Mouse (Mus musculus) myocyte (in vitro differentiated cells): ENCODE measurements at regions not wholly inside any gene's neighbourhood (a gene's known extent, or its start where the extent isn't known, plus 50 kb on each side); places are given as distances from the start of the nearest gene placed in this dataset.

Experiments used
- H3K27me3 ChIP-seq: one replicate; pipeline ENCODE4 v1.6.1; 2011; ENCODE audit not compliant: control insufficient read depth, insufficient read depth, insufficient read length
- H3K36me3 ChIP-seq: one replicate; pipeline ENCODE4 v1.6.1; 2011; ENCODE audit not compliant: control insufficient read depth, insufficient read depth
- H3K4me2 ChIP-seq: one replicate; pipeline ENCODE4 v1.6.1; 2011; ENCODE audit warnings: low read depth, control low read depth
- H3K4me3 ChIP-seq: one replicate; pipeline ENCODE4 v1.5.1; 2011; ENCODE audit warnings: mild to moderate bottlenecking, control low read depth, moderate library complexity
- H3K79me2 ChIP-seq: one replicate; pipeline ENCODE4 v1.6.1; 2011; ENCODE audit not compliant: control insufficient read depth, insufficient read depth
- H3ac ChIP-seq: one replicate; pipeline ENCODE4 v1.6.1; 2011; ENCODE audit not compliant: control insufficient read depth, insufficient read length
- CEBPB ChIP-seq: IDR thresholded peaks from 2 replicates; pipeline ENCODE4 v1.6.1; 2011; ENCODE audit warnings: mild to moderate bottlenecking, moderate library complexity; ENCODE audit not compliant: poor library complexity, insufficient read depth, severe bottlenecking
- E2F4 ChIP-seq: IDR thresholded peaks from one replicate; pipeline ENCODE4 v1.6.1; 2011; ENCODE audit warnings: mild to moderate bottlenecking, control low read depth, moderate library complexity; ENCODE audit not compliant: insufficient read depth
- MAX ChIP-seq: IDR thresholded peaks from one replicate; pipeline ENCODE4 v1.6.1; 2011; ENCODE audit warnings: low read depth, mild to moderate bottlenecking, control low read depth
- MYOD1 ChIP-seq, 3 experiments: IDR thresholded peaks; one replicate each; pipeline ENCODE4 v1.6.1; 2011; ENCODE audit warnings: control low read depth in 2 of 3, low read depth in 2 of 3, mild to moderate bottlenecking in 2 of 3, moderate library complexity in 1 of 3; ENCODE audit not compliant: insufficient read length in 2 of 3, control insufficient read depth in 1 of 3
- MYOG ChIP-seq, 3 experiments: IDR thresholded peaks; one replicate each; pipeline ENCODE4 v1.6.1; 2011; ENCODE audit warnings: control low read depth in 2 of 3, low read depth in 2 of 3, mild to moderate bottlenecking in 2 of 3; ENCODE audit not compliant: insufficient read length in 2 of 3, control insufficient read depth in 1 of 3, insufficient read depth in 1 of 3
- POLR2A ChIP-seq: IDR thresholded peaks from one replicate; pipeline ENCODE4 v1.6.1; 2011; ENCODE audit warnings: low read depth, mild to moderate bottlenecking, control low read depth, moderate library complexity; ENCODE audit not compliant: insufficient read length
- POLR2AphosphoS2 ChIP-seq: IDR thresholded peaks from one replicate; pipeline ENCODE4 v1.6.1; 2011; ENCODE audit warnings: low read depth, control low read depth; ENCODE audit not compliant: insufficient read length
- REST ChIP-seq: IDR thresholded peaks from one replicate; pipeline ENCODE4 v1.6.1; 2011; ENCODE audit warnings: mild to moderate bottlenecking, control low read depth, moderate library complexity; ENCODE audit not compliant: insufficient read depth, insufficient read length
- SRF ChIP-seq: IDR thresholded peaks from one replicate; pipeline ENCODE4 v1.6.1; 2011; ENCODE audit warnings: low read depth; ENCODE audit not compliant: control insufficient read depth, insufficient read length
- TCF12 ChIP-seq: IDR thresholded peaks from one replicate; pipeline ENCODE4 v1.6.1; 2011; ENCODE audit warnings: mild to moderate bottlenecking, control low read depth; ENCODE audit not compliant: poor library complexity, insufficient read depth, severe bottlenecking
- TCF3 ChIP-seq: IDR thresholded peaks from one replicate; pipeline ENCODE4 v1.6.1; 2011; ENCODE audit warnings: low read depth, control low read depth; ENCODE audit not compliant: insufficient read length
- USF1 ChIP-seq: IDR thresholded peaks from one replicate; pipeline ENCODE4 v1.6.1; 2011; ENCODE audit warnings: low read depth, mild to moderate bottlenecking, control low read depth, moderate library complexity

DNA sequence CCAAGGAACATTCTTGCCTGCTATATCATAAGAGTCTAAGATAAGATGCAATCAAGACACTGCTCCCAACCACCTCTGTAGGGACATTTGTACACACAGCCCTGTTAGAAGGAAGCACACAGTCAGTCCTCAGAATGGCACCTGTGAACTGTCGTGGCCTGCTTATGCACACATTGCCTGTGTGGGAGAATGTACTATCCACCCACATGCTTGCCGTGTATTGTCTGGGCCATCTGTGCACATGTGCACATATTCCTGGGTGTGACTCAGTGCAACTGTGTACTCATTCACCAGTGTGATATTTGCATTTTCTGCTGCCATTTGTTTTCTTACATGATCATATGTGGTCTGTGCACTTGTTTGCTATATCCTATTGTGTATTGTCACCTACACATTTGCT, 333.8 kb upstream of the 3110018I06Rik start:
- Histone ChIP-seq H3K79me2 (no peaks in the 10 kb centered on the region), H3K36me3 (no peaks in the 10 kb centered on the region), H3ac (no peak overlapping the region), H3K4me2 (no peak overlapping the region), H3K4me3 (no peak overlapping the region), H3K27me3 (no peaks in the 10 kb centered on the region)
- TF ChIP-seq REST (no peak), MYOD1 (IDR thresholded peaks at IDR 0.05; ENCODE audit: control insufficient read depth in 1 of 3, insufficient read length in 2 of 3, low read depth in 2 of 3) (no peak), TCF12 (no peak), SRF (no peak), MAX (no peak), MYOG (IDR thresholded peaks at IDR 0.05; ENCODE audit: control insufficient read depth in 1 of 3, insufficient read depth in 1 of 3, insufficient read length in 2 of 3, low read depth in 2 of 3) (no peak), POLR2AphosphoS2 (no peak), CEBPB (no peak), POLR2A (no peak), E2F4 (no peak), TCF3 (no peak), USF1 (no peak)

DNA sequence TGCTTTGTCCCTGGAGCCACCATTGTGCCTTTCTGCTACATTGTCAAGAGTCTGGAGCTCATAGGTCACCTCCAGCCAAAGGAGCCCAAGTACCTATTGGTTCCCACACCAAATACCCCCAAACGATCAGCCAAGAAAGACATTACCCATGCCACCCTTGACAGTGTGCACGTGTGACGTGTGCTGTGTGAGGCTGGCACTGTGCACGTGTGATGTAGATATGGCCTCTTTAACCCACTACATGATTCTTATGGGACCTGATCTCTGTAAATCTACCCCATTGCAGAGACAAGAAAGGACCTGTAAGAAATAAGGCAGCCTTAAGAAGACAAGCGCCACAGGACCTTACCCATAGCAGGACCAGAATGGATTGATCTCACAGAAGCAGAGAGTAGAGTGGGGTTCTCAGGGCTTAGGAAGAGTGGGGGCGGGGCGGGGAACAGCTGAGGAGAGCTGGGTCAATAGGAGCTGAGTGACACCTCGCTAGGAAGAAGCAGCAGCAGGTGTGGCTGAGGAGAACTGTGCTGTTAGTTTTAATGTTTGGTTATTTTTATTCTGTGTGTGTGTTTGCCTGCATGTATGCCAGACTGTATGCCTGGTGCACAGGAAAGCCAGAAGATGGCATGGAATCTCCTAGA, 331.5 kb upstream of the 3110018I06Rik start:
- TF ChIP-seq USF1, result no peak
- TF ChIP-seq SRF, result no peak
- no peak for TF ChIP-seq POLR2A
- no peak for TF ChIP-seq CEBPB
- no peak for TF ChIP-seq E2F4
- TF ChIP-seq MYOD1 (IDR thresholded peaks at IDR 0.05; ENCODE audit: control insufficient read depth in 1 of 3, insufficient read length in 2 of 3, low read depth in 2 of 3), result no peak
- no peak for TF ChIP-seq POLR2AphosphoS2
- TF ChIP-seq MAX, result no peak
- no peak for TF ChIP-seq REST
- TF ChIP-seq TCF12, result no peak
- TF ChIP-seq TCF3, result no peak
- TF ChIP-seq MYOG (IDR thresholded peaks at IDR 0.05; ENCODE audit: control insufficient read depth in 1 of 3, insufficient read depth in 1 of 3, insufficient read length in 2 of 3, low read depth in 2 of 3), result no peak
- no peaks in the 10 kb centered on the region for H3K27me3 ChIP-seq

DNA sequence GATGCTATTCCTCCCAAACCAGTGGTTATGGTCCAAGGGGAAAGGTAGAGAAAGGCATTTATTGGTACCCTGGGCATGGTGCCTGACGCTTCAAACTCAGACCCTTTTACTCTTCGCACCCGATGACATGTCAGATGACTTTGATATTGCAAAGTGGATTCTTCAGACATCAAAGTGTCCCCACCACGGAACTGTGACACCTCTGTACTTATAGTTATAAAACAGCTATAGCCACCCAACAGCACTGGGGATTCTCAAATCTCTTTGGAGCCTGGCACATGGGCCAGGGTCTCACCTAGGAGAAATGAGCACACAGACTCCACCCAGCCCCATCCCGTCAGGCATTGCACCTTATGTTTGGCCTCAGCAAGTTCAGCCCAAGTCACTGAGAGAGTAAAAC, 329.3 kb upstream of the 3110018I06Rik start:
- Histone ChIP-seq H3ac (no peak overlapping the region), H3K27me3 (no peaks in the 10 kb centered on the region), H3K36me3 (no peaks in the 10 kb centered on the region), H3K79me2 (no peaks in the 10 kb centered on the region), H3K4me3 (no peak overlapping the region), H3K4me2 (no peak overlapping the region)
- no peak for TF ChIP-seq MYOD1 (IDR thresholded peaks at IDR 0.05; ENCODE audit: control insufficient read depth in 1 of 3, insufficient read length in 2 of 3, low read depth in 2 of 3)
- no peak for TF ChIP-seq USF1
- TF ChIP-seq POLR2A, result no peak
- no peak for TF ChIP-seq REST
- TF ChIP-seq E2F4, result no peak
- no peak for TF ChIP-seq MAX
- TF ChIP-seq TCF3, result no peak
- TF ChIP-seq SRF, result no peak
- no peak for TF ChIP-seq MYOG (IDR thresholded peaks at IDR 0.05; ENCODE audit: control insufficient read depth in 1 of 3, insufficient read depth in 1 of 3, insufficient read length in 2 of 3, low read depth in 2 of 3)
- no peak for TF ChIP-seq TCF12
- no peak for TF ChIP-seq POLR2AphosphoS2

More for the DNA sequence above, 331.5 kb upstream of the 3110018I06Rik start:
- Histone ChIP-seq H3K4me2 (no peak overlapping the region), H3K4me3 (no peak overlapping the region), H3ac (no peak overlapping the region), H3K36me3 (no peaks in the 10 kb centered on the region), H3K79me2 (no peaks in the 10 kb centered on the region)

DNA sequence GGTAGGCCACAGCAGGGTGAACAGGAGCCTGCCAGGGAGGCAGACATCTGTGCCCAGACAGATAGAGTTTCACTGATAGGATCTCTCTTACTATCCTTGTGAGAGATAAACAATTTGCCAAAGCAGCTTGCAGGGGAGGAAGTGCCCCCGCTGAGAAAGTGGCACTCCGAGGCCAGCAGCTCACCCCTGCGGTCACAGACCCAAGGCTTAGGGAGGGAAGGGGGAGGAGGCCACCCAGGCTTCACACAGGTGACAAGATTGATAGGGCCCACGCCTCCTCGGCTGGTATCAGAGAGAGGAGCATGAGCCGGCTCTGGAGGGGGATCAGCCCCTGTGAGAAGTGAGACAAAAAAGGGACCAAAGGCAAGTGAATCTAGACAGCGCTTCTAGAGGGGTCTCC, 328.3 kb upstream of the 3110018I06Rik start:
- Histone ChIP-seq H3K79me2 (no peaks in the 10 kb centered on the region), H3K36me3 (no peaks in the 10 kb centered on the region), H3ac (no peak overlapping the region), H3K4me2 (no peak overlapping the region), H3K4me3 (no peak overlapping the region), H3K27me3 (no peaks in the 10 kb centered on the region)
- TF ChIP-seq MYOG (IDR thresholded peaks at IDR 0.05; ENCODE audit: control insufficient read depth in 1 of 3, insufficient read depth in 1 of 3, insufficient read length in 2 of 3, low read depth in 2 of 3) (no peak), TCF3 (no peak), USF1 (no peak), MYOD1 (IDR thresholded peaks at IDR 0.05; ENCODE audit: control insufficient read depth in 1 of 3, insufficient read length in 2 of 3, low read depth in 2 of 3) (no peak), CEBPB (no peak), TCF12 (no peak), REST (no peak), POLR2AphosphoS2 (no peak), MAX (no peak), POLR2A (no peak), E2F4 (no peak), SRF (no peak)
